Mouse (Mus musculus) embryonic fibroblast, embryonic 13.5 days (primary cell): ENCODE data around the gene Cstl1.

Experiments used
- CTCF ChIP-seq: IDR thresholded peaks from 2 replicates; pipeline ENCODE4 v1.5.1; 2011; ENCODE audit warnings: mild to moderate bottlenecking, control low read depth, low read length, moderate library complexity, borderline replicate concordance; ENCODE audit not compliant: insufficient read depth
- POLR2A ChIP-seq: IDR thresholded peaks from 2 replicates; pipeline ENCODE4 v1.6.1; 2011; ENCODE audit warnings: low read depth, mild to moderate bottlenecking, control low read depth, low read length, moderate library complexity

DNA sequence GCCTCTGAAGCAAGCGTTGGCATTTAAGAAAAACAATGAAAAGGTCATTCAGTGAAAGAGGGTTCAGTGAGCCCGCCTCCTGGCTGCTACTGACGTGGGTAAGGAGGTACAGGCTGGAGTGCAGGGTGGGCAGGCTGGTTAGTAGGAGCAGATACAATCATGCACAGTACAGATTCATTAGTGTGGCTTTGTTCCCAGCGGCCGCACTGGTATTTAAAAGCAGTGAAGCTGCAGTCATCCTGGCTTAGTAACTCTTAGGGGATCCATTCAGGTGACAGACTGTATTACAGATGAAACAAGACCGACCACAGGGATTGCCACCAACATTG lies 43.0 kb upstream of the Cstl1 start:
- TF ChIP-seq CTCF (no peak), POLR2A (no peak)
